Mouse (Mus musculus) c-Kit-positive CD71-negative TER-119-negative erythroid progenitor cells, embryonic 14.5 days (primary cell): ENCODE data around the gene H2al1m.
"Not testable (repeated sequence)": the region's sequence is repeated elsewhere in the genome, so short reads cannot be mapped to it uniquely, and the experiment has no call there.

Source experiments
- DNase-seq: peaks from one replicate; pipeline ENCODE4 v3.0.0-alpha.2; 2013; ENCODE audit warnings: low read depth

Gene H2al1m

GRCm38 (mm10) chrX:9283464-9283863, at the start of gene H2al1m:
Gene H2al1m, plus strand, starts transcription at chrX:9283764.
- DNase-seq: not testable (repeated sequence)

GRCm38 (mm10) chrX:9240737-9241591, 42.6 kb upstream of the H2al1m start:
- DNase-seq: no peak

- DNase-seq: no peak
Measured at GRCm38 (mm10) chrX:9243381-9243864, 40.1 kb upstream of the H2al1m start.

- peak; percentile 17 for DNase-seq
Measured at GRCm38 (mm10) chrX:9244603-9245336, 38.8 kb upstream of the H2al1m start.

- no peak for DNase-seq
Measured at GRCm38 (mm10) chrX:9248911-9249310, 34.7 kb upstream of the H2al1m start.

GRCm38 (mm10) chrX:9253990-9254389, 29.6 kb upstream of the H2al1m start:
- DNase-seq: no peak

- DNase-seq: no peak
Measured at GRCm38 (mm10) chrX:9254901-9255300, 28.7 kb upstream of the H2al1m start.

- no peak for DNase-seq
Measured at GRCm38 (mm10) chrX:9256766-9257165, 26.8 kb upstream of the H2al1m start, which contains the start of gene Gm14862. Gene Gm14862, minus strand, starts transcription at chrX:9256899.

GRCm38 (mm10) chrX:9257831-9258230, 25.7 kb upstream of the H2al1m start:
- DNase-seq: no peak

GRCm38 (mm10) chrX:9259267-9259666, 24.3 kb upstream of the H2al1m start:
- DNase-seq: no peak

- no peak for DNase-seq
Measured at GRCm38 (mm10) chrX:9271112-9271511, 12.5 kb upstream of the H2al1m start.

- no peak for DNase-seq
Measured at GRCm38 (mm10) chrX:9271947-9272459, 11.6 kb upstream of the H2al1m start.

GRCm38 (mm10) chrX:9272460-9273361, 10.9 kb upstream of the H2al1m start, which contains the start of gene Xk:
Gene Xk, plus strand, starts transcription at chrX:9272756.
- DNase-seq: no peak

GRCm38 (mm10) chrX:9273377-9274002, 10.1 kb upstream of the H2al1m start:
- DNase-seq: no peak

GRCm38 (mm10) chrX:9274321-9274720, 9.2 kb upstream of the H2al1m start:
- DNase-seq: no peak

GRCm38 (mm10) chrX:9293140-9293829, 9.7 kb downstream of the H2al1m start:
- DNase-seq: not testable (repeated sequence)

- no peak for DNase-seq
Measured at GRCm38 (mm10) chrX:9298413-9298864, 14.9 kb downstream of the H2al1m start.

- no peak for DNase-seq
Measured at GRCm38 (mm10) chrX:9302791-9303190, 19.2 kb downstream of the H2al1m start.

- no peak for DNase-seq
Measured at GRCm38 (mm10) chrX:9303455-9303854, 19.9 kb downstream of the H2al1m start.

- DNase-seq: not testable (repeated sequence)
Measured at GRCm38 (mm10) chrX:9316457-9316856, 32.9 kb downstream of the H2al1m start.
